12 mouse cellular contexts compared by ENCODE assay signal in genomic region chr11:21176491-21176890, GRCm38 (mm10).
"Had no signal": no experiment of that assay in that cellular context is flagged by ENCODE, and none has a peak within 500 bp of the region (broad histone marks: within the 10 kb centered on the region; RNA-seq: fewer than 3 reads in every experiment).

No protein-coding gene starts in this region.

- DNase-seq: kidney, adult 11 months; kidney, adult 8-10 months; kidney, postnatal 10 days; kidney, postnatal 36 days; layer of hippocampus, postnatal 36 days; liver, embryonic 13.5 days; lung, adult 2 months; lung, postnatal 14 days; lung, postnatal 4 days; midbrain, embryonic 14.5 days had no signal

- H3K36me3 ChIP-seq: kidney, embryonic 15.5 days; liver, embryonic 13.5 days had no signal

- H3K4me3 ChIP-seq: kidney, embryonic 15.5 days; left cerebral cortex, adult 2 months; liver, embryonic 13.5 days had no signal

- H3K27me3 ChIP-seq: kidney, embryonic 15.5 days; liver, embryonic 13.5 days had no signal

- H3K27ac ChIP-seq: kidney, embryonic 15.5 days; left cerebral cortex, adult 2 months; liver, embryonic 13.5 days had no signal
